Mouse (Mus musculus) midbrain, embryonic 13.5 days (tissue): ENCODE results near the gene Hmgn1. TPM values are rescaled to one million over a fixed set of nuclear protein-coding genes. Genes with fewer than 3 reads are reported as not detected.
"Not testable (repeated sequence)": the region's sequence is repeated elsewhere in the genome, so short reads cannot be mapped to it uniquely, and the experiment has no call there.

ENCODE experiments used
- ATAC-seq: fragments of 200-750 bp; cut with Nextera tagmentation; 2 replicates; pipeline ENCODE4 v1.8.0; 2017; ENCODE audit warnings: mild to moderate bottlenecking, moderate TSS enrichment, moderate library complexity
- H3K27ac ChIP-seq: fragments of 300-500 bp; sonication (generic); 2 replicates; pipeline ENCODE4 v1.5.1; 2015; ENCODE audit warnings: inconsistent platforms, mild to moderate bottlenecking, moderate library complexity
- H3K27me3 ChIP-seq: fragments of 300-500 bp; sonication (generic); 2 replicates; pipeline ENCODE4 v1.6.1; 2015; ENCODE audit warnings: mild to moderate bottlenecking, inconsistent platforms
- H3K36me3 ChIP-seq: fragments of 300-500 bp; sonication (generic); 2 replicates; pipeline ENCODE4 v1.6.1; 2015; ENCODE audit warnings: mild to moderate bottlenecking, inconsistent platforms
- H3K4me1 ChIP-seq: fragments of 300-500 bp; sonication (generic); replicated peaks from 2 replicates; pipeline ENCODE4 v1.6.1; 2015; ENCODE audit warnings: inconsistent platforms
- H3K4me2 ChIP-seq: fragments of 300-500 bp; sonication (generic); replicated peaks from 2 replicates; pipeline ENCODE4 v1.6.1; 2015; ENCODE audit warnings: moderate library complexity, mild to moderate bottlenecking, inconsistent platforms
- H3K4me3 ChIP-seq: fragments of 300-500 bp; sonication (generic); replicated peaks from 2 replicates; pipeline ENCODE4 v1.5.1; 2015; ENCODE audit warnings: mild to moderate bottlenecking, inconsistent platforms
- H3K9ac ChIP-seq: fragments of 300-500 bp; sonication (generic); replicated peaks from 2 replicates; pipeline ENCODE4 v1.6.1; 2015; ENCODE audit warnings: mild to moderate bottlenecking, inconsistent platforms
- H3K9me3 ChIP-seq: fragments of 300-500 bp; sonication (generic); 2 replicates; pipeline ENCODE4 v1.6.1; 2016; ENCODE audit warnings: mild to moderate bottlenecking, inconsistent platforms
- WGBS: fragments of 180-500 bp; shearing (Covaris S2); methylation state at CpG from one replicate; pipeline ENCODE4 v1.1.7; 2015; 5-methylcytosine and 5-hydroxymethylcytosine counted together
- polyA plus RNA-seq: library from polyadenylated mRNA; unstranded; fragments of >200 nt; fragmentation: Nextera tagmentation; extraction: Ambion mirVana; gene quantifications from 2 replicates; pipeline ENCODE4 v1.2.1, GENCODE M21; 2015

Gene Hmgn1
- polyA plus RNA-seq, 1 experiment from 2014 or later = 509 TPM

- H3K4me1 ChIP-seq = peaks cover 19% of the 10 kb centered on the region
- no peak for ATAC-seq
- 87% methylated on average over 2 of the region's 2 CpGs for WGBS
- H3K9me3 ChIP-seq = no peaks in the 10 kb centered on the region
- H3K4me2 ChIP-seq = no peak overlapping the region
- H3K36me3 ChIP-seq = peaks cover 41% of the 10 kb centered on the region
- no peak overlapping the region for H3K9ac ChIP-seq
- H3K27me3 ChIP-seq = no peaks in the 10 kb centered on the region
- H3K4me3 ChIP-seq = no peak overlapping the region
- no peak overlapping the region for H3K27ac ChIP-seq
Measured at GRCm38 (mm10) chr16:96154476-96154875, 26.9 kb upstream of the Hmgn1 start.

- Histone ChIP-seq H3K4me1 (peaks cover 17% of the 10 kb centered on the region), H3K4me2 (no peak overlapping the region), H3K9me3 (no peaks in the 10 kb centered on the region), H3K36me3 (peaks cover 44% of the 10 kb centered on the region), H3K9ac (no peak overlapping the region), H3K27me3 (no peaks in the 10 kb centered on the region), H3K4me3 (no peak overlapping the region), H3K27ac (no peak overlapping the region)
- peak; percentile 55 for ATAC-seq
- 29% methylated on average over 9 of the region's 9 CpGs for WGBS
Measured at GRCm38 (mm10) chr16:96151551-96151950, 24.0 kb upstream of the Hmgn1 start.

DNA sequence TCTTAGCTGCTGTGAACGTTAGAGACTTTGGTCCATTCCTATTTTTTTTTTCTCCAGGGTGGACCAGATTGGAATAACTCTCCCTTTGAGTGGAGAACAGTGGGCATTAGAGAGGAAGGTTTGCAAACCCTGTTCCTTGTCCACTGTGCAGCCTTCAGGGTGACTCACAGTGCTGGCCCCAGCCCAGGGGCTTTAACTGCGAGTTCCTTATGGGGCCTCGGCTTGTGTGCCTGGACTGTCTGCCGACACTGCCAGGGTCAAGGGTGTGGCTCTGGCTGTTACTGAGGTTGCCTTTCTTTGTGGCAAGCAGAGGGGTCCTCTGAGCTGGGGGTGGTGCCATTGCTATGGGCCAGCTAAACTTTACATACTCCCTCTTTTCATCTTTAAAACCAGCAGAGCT, 23.5 kb upstream of the Hmgn1 start:
- 76% methylated on average over 4 of the region's 4 CpGs for WGBS
- H3K27me3 ChIP-seq = no peaks in the 10 kb centered on the region
- peaks cover 41% of the 10 kb centered on the region for H3K36me3 ChIP-seq
- H3K4me3 ChIP-seq = no peak overlapping the region
- no peak for ATAC-seq
- no peak overlapping the region for H3K4me2 ChIP-seq
- H3K9me3 ChIP-seq = no peaks in the 10 kb centered on the region
- H3K27ac ChIP-seq = no peak overlapping the region
- peaks cover 22% of the 10 kb centered on the region for H3K4me1 ChIP-seq
- H3K9ac ChIP-seq = 0 out of 2 replicates have a peak overlapping the region, but pooled peaks have one; percentile 2

DNA sequence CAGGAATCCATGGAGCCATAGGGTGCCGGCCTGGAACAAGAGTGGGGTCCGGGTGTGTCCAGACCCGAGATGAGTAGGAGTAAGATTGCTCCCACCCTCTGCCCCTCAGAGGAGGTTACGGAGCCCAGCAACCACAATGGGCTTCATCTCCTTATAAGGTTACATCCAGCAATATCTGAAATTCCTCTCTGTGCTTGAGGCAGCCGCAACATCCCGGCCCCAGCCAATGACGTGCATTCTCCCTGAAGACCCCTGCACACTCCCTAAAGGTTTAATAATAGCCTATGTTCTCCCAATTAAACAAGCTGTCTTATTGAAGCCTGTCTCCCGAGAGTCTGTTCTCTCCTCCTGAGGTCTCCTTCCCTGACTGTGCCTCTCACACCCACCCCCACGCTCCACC, 21.8 kb upstream of the Hmgn1 start:
- peaks cover 25% of the 10 kb centered on the region for H3K36me3 ChIP-seq
- H3K9ac ChIP-seq = 0 out of 2 replicates have a peak overlapping the region, but pooled peaks have one; percentile 46
- no peak overlapping the region for H3K4me2 ChIP-seq
- no peaks in the 10 kb centered on the region for H3K9me3 ChIP-seq
- 83% methylated on average over 9 of the region's 9 CpGs for WGBS
- H3K4me1 ChIP-seq = peaks cover 27% of the 10 kb centered on the region
- H3K27ac ChIP-seq = no peak overlapping the region
- no peak overlapping the region for H3K4me3 ChIP-seq
- no peak for ATAC-seq
- no peaks in the 10 kb centered on the region for H3K27me3 ChIP-seq

DNA sequence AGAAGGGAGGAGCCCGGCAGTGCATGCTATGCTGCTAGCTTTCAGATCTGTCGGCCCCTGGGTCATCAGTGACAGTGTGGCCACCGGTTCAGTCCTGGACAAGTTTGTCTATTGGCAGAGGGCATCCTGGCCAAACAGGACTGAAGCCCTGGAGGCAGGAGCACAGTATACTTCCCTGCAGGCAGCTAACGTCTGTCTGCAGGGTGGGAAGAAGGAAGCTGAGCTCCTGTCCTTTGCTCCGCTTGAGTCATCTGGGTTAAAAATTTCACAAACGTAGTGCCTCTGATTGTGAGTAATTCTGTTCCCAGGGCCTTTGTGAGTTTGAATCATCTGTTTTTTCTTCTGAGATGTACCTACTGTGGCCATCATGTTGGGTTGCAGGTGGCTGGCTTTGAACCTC, 21.3 kb upstream of the Hmgn1 start:
- Histone ChIP-seq H3K27me3 (no peaks in the 10 kb centered on the region), H3K36me3 (peaks cover 20% of the 10 kb centered on the region), H3K4me2 (no peak overlapping the region), H3K4me1 (peaks cover 27% of the 10 kb centered on the region), H3K9ac (no peak overlapping the region), H3K27ac (no peak overlapping the region), H3K9me3 (no peaks in the 10 kb centered on the region), H3K4me3 (no peak overlapping the region)
- 85% methylated on average over 6 of the region's 6 CpGs for WGBS
- no peak for ATAC-seq

DNA sequence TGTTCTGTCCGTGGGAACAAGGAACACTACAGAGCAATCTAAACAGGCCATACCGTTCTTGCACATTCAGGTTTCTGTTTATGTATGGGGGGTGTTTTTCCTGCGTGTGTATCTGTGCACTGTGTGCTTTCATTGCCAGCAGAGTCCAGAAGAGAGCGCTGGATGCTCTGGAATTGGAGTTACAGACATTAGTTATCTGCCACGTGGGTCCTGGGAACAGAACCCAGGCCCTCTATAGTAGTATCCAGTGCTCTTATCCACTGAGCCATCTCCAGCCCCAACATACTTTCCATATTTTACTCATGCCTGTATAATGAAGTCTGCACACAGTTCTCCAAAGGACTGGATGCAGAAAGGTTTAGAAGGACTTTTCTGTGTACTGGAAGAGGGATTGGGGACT, 18.3 kb upstream of the Hmgn1 start:
- Histone ChIP-seq H3K27ac (peak overlapping the region; percentile 81), H3K4me3 (peak overlapping the region; percentile 93), H3K9ac (peak overlapping the region; percentile 88), H3K4me1 (peaks cover 27% of the 10 kb centered on the region), H3K27me3 (no peaks in the 10 kb centered on the region), H3K4me2 (peak overlapping the region; percentile 86), H3K36me3 (0 out of 2 replicates have a peak, but pooled peaks cover 3% of the 10 kb centered on the region), H3K9me3 (no peaks in the 10 kb centered on the region)
- under 1% methylated on average over 5 of the region's 5 CpGs for whole genome bisulfite sequencing
- no peak; the same call in 1 of the 2 replicates for ATAC-seq

DNA sequence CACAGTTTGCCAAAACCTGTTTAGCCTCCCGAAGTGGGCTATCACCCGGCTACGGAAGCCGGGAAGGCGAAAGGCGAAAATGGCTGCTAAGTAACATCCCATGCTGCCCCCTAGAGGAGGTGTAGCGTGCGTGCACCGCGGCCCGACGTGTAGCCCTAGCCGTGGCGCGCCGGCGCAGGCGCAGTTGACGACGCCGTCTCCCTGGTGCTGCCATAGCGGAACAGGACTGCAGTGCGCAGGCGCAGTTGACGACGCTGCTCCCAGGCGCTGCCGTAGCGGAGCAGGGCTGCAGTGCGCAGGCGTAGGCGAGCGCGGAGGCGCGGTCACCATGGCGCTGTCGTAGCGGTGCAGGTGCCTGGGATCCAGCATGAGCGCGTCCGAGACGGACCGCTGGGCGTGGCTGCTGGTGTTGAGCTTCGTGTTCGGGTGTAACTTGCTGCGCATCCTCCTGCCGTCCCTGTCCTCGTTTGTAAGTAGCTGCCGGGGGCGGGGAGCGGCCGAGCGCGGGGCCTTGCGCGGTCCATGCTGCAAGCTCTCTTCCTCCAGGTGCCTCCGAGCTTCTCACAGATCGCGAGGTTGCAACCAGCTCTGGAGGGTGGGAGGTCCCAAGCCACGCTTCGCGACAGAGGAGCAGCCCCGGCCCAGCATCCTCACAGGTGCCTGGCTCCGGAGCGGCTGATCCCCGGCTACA, 17.7 kb upstream of the Hmgn1 start, which contains the start of gene Wrb:
Gene Wrb (plus strand): TSS at position 298 of the 691 bp plus-strand sequence.
- Histone ChIP-seq H3K9ac (peak within 1 kb of the TSS; percentile 88), H3K4me3 (peak within 1 kb of the TSS; percentile 93), H3K27me3 (no peaks in the 10 kb centered on the region), H3K27ac (peak within 1 kb of the TSS; percentile 81), H3K4me1 (peaks cover 27% of the 10 kb centered on the region), H3K36me3 (0 out of 2 replicates have a peak, but pooled peaks cover 3% of the 10 kb centered on the region), H3K4me2 (peak within 1 kb of the TSS; percentile 86), H3K9me3 (no peaks in the 10 kb centered on the region)
- WGBS = under 1% methylated on average over 68 of the region's 68 CpGs
- peak; percentile 98 for ATAC-seq

DNA sequence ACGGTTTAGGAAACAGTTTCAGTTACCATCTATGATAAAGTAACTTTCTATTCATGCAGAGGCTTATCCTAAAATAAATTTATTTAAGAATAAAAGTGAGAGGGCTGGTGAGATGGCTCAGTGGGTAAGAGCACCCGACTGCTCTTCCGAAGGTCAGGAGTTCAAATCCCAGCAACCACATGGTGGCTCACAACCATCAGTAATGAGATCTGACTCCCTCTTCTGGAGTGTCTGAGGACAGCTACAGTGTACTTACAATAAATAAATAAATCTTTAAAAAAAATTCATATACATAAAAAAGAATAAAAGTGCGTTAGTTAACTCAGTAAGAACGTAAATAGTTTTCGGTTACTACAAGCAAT, 17.2 kb upstream of the Hmgn1 start:
- not testable (repeated sequence) for H3K27me3 ChIP-seq, H3K9ac ChIP-seq, H3K36me3 ChIP-seq, H3K9me3 ChIP-seq, H3K27ac ChIP-seq
- ATAC-seq = peak; percentile 25
- Histone ChIP-seq H3K4me3 (peak overlapping the region; percentile 93), H3K4me2 (0 out of 2 replicates have a peak overlapping the region, but pooled peaks have one; percentile 15), H3K4me1 (peaks cover 24% of the 10 kb centered on the region)
- 27% methylated on average over 6 of the region's 6 CpGs for WGBS

DNA sequence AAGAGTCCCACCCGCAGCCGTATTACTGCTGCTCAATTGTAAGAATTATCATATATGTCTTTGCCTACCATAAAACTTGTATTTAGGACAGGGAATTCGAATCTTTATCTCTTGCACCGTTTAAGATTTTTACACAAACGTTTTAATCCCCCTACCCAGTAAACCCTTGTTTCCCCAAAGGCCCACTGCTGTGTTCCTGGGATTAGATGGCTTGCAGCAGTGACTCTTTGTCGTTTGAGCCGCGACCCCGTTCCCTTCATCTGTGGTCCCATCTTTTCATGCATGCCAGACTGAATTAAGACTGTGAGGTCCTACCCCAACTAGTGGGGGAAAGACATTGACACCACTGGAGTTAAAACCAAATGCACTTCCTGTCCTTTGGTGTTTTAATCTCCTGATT, 937 bp upstream of the Hmgn1 start:
- Histone ChIP-seq H3K27me3 (peaks cover 18% of the 10 kb centered on the region), H3K27ac (peak overlapping the region; percentile 99), H3K36me3 (peaks cover 29% of the 10 kb centered on the region), H3K9ac (peak overlapping the region; percentile 79), H3K9me3 (no peaks in the 10 kb centered on the region), H3K4me2 (peak overlapping the region; percentile 82), H3K4me1 (peaks cover 41% of the 10 kb centered on the region), H3K4me3 (peak overlapping the region; percentile 94)
- no peak for ATAC-seq
- 1% methylated on average over 9 of the region's 9 CpGs for WGBS

DNA sequence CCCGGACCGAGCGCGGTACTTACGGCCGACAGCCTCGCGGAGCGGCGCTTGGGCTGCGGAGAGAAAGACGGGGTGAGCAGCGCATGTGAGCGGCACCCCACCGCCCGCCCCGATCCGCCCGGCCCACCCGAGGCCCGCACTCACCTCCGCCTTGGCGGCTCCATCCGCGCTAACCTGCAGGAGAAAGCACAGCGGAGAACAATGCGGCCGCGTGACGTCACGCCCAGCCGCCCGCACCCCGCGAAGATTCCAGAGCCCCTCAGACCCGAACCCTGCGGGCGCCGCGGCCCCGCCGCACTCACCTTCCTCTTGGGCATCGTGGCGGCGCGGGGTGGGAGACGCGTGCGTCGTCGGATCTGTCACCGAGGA, 257 bp downstream of the Hmgn1 start:
- Histone ChIP-seq H3K27ac (peak overlapping the region; percentile 99), H3K4me2 (peak overlapping the region; percentile 82), H3K36me3 (peaks cover 40% of the 10 kb centered on the region), H3K4me1 (peaks cover 41% of the 10 kb centered on the region), H3K4me3 (peak overlapping the region; percentile 94), H3K9me3 (no peaks in the 10 kb centered on the region), H3K27me3 (peaks cover 18% of the 10 kb centered on the region), H3K9ac (peak overlapping the region; percentile 99)
- peak; percentile 80 for ATAC-seq
- WGBS = under 1% methylated on average over 49 of the region's 52 CpGs

- H3K4me2 ChIP-seq = peak overlapping the region; percentile 82
- H3K27ac ChIP-seq = peak overlapping the region; percentile 99
- H3K27me3 ChIP-seq = peaks cover 18% of the 10 kb centered on the region
- 4% methylated on average over 19 of the region's 19 CpGs for WGBS
- peaks cover 43% of the 10 kb centered on the region for H3K36me3 ChIP-seq
- H3K9me3 ChIP-seq = no peaks in the 10 kb centered on the region
- peaks cover 41% of the 10 kb centered on the region for H3K4me1 ChIP-seq
- H3K9ac ChIP-seq = peak overlapping the region; percentile 99
- H3K4me3 ChIP-seq = peak overlapping the region; percentile 94
- no peak for ATAC-seq
Measured at GRCm38 (mm10) chr16:96126684-96127171, 801 bp downstream of the Hmgn1 start.

DNA sequence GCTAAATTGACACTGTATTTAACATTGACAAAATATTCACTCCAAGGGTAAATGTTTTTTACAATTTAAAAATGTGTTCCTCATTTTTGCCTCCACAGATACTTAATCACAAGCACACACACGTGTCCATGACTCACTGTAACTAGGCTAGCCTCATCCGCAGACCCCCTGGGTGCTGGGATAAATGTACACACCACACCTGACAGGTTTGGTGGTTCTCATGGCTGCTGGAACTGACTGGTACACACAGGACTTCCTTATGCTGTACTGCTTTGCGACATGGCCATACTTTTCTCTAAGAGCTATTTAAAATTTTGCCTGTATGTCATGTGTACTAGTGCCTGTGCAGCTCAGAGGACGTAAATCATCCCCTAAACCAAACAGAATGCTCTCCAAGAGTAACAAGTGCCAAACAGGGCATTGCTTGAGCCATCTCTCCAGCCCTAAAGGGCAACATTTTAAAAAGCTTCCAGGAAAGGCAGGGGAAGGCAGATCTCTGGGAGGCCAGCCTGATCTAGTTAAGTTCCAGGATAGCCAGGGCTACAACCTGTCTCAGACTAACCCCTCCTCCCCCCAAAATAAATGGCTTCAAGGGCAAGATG, 7.4 kb downstream of the Hmgn1 start:
- Histone ChIP-seq H3K9ac (no peak overlapping the region), H3K9me3 (no peaks in the 10 kb centered on the region), H3K27me3 (no peaks in the 10 kb centered on the region), H3K27ac (no peak overlapping the region), H3K4me3 (no peak overlapping the region), H3K4me1 (peaks cover 15% of the 10 kb centered on the region), H3K4me2 (no peak overlapping the region), H3K36me3 (peaks cover 64% of the 10 kb centered on the region)
- no peak for ATAC-seq
- WGBS = 78% methylated on average over 4 of the region's 4 CpGs
